Mouse (Mus musculus) heart, adult 9 months (tissue): Measurements from ENCODE around the gene Dcun1d2.
A peak's percentile ranks its signal among the peaks of the same experiment; 100 is the strongest.

Experiments used
- DNase-seq, 2 experiments: peaks; one replicate each; pipeline ENCODE4 v3.0.0; 2022; ENCODE audit warnings: low spot score in 2 of 2

The Dcun1d2 gene

DNA sequence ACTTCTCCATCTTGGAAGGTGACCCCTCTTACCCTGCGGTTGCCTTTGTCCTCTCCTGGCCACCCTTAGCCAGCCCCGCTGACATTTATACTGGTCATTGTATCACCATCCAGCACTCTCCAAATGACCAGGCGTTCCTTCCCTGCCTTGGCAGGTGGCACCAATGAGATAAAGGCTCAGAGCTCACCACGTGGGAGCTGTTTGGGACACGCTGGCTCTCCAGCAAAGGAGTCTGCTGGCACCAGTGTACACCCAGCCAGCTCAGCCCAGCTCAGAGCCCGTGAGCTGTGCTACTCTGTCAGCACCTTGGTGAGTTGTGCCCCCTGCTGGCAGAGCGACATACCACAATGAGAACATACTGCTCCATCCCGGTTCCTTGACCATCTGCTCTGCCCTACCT, 33.9 kb downstream of the Dcun1d2 start, which contains the start of gene Adprhl1:
Gene Adprhl1 (minus strand): TSS at position 144 of the 400 bp plus-strand sequence.
- DNase-seq: peak; percentile 77 to 78

DNA sequence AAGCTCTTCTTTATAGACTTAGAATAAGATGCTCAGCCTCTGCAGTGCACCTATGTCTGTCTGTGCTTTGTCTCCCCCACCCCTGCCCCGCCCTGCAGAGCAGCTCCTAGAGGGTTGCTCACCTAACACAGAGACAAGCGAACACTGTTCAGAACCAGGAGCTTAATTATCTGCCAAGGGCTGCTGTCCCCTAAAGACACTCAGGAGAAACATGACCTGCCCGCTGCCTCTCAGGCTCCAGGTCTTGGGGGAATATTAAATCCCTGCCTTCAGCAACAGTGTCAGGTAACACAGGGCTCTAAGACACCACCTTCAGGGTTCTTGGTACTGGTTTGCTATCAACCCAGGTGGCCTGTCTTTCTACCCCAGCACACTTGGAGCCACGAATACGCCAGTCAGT, 34.5 kb downstream of the Dcun1d2 start:
- no peak for DNase-seq

DNA sequence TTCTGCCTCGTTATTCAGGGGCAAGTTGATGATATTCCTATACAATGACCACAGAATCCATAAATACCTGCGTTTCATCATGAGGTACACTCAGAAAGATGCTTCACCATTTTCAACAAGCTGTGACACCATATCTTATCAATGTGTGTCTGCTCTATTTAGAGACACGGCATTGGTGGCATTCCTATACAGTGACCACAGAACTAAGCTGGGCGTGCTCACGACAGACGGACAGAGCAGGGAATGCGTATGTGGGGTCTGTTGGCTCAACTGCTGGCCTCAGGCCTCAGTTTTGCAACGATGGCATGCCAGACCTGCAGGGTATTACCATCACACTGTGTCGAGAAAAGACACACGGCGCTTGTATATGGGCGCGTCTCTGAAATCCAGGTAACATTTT, 35.1 kb downstream of the Dcun1d2 start:
- peak; percentile 37 to 68 for DNase-seq

DNA sequence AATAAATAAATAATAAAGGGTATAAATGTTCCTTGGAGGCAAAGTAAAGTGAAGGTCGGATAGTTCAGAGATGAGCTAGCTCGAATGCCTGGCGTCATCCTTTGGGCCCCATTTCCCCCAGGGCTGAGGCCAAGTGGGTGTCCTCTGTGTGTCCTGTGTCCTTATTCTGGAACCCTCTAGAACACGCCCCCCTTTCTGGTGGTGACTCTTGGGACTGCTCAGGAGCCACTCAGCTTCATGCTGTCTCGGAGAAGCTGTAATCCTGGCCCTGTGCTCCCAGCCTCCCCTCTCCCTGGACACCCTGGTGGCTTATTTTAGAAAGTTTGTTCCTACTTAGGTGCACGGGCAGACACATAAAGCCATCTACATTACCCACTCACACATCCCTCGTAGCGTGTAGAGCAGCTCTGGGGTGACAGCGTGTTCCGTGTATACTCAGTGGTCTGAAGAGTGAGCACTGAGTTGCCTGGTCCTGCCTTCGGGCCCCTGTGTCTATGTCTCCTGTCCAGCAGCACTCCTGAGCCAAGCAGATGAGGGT, 43.5 kb downstream of the Dcun1d2 start:
- peak in 1 of 2 experiments; percentile 42 for DNase-seq

DNA sequence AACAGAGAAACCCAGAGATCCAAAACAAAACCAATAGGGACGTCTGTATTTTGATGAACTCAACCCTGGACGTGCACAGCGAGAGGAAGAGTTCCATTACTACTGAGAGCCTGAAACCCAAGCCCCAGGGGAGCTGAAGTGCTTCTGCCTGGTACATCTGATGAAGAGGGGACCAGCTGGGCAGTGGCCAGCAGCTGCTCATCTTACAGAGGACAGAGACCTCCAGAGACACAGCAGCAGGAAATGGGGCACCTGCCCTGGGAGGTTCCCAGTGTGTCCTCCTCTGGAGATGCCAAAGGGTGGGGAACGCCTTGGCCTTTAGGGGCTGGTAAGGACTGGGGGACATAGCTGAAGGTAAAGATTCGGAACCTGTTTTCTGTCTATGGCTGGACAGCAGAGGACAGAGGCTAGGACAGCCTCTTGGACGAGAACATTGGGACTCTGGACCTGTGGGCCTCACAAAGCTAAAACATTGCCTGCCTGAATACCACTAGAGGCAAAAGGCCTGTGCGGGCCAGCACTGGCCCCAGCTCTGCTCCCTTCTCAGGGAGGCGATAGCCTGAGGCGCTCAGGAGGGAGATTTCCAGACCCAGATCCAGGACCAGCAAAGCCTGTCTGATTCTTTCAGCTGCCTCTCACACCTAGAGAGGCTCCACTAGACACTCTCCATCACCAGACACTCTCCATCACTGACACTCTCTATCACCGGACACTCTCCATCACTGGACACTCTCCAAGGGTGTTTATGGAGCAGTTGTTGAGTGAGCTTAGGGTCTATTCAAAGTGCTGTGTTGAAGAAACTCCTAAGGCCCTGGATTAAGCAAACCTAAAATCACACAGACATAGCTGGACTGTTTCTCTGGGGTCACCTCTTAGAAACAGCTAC, 44.7 kb downstream of the Dcun1d2 start:
- peak in 1 of 2 experiments; percentile 39 for DNase-seq

- peak; percentile 41 to 77 for DNase-seq
These were observed 47.2 kb downstream of the Dcun1d2 start for GRCm38 (mm10) chr8:13240691-13241090.

GRCm38 (mm10) chr8:13240055-13240454, 47.9 kb downstream of the Dcun1d2 start:
- DNase-seq: no peak

DNA sequence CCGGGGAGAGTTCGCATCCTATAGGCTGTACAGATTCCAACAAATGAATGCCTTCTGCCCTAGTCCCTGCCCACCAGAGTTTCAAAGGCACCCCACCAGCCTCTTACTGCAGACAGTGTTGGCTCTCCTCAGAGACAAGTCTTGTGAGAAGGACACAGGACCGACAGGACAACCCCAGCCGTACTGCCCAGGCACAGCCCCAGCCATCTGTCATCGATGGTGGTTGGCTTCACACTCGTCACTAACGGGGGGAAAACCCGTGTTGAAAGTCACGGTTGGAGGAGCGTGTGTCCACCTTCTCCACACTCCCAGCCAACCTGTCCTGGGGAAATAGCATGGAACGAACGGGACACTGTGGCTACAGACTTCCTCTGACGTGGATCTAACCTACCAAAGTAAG, 53.1 kb downstream of the Dcun1d2 start:
- no peak for DNase-seq

DNA sequence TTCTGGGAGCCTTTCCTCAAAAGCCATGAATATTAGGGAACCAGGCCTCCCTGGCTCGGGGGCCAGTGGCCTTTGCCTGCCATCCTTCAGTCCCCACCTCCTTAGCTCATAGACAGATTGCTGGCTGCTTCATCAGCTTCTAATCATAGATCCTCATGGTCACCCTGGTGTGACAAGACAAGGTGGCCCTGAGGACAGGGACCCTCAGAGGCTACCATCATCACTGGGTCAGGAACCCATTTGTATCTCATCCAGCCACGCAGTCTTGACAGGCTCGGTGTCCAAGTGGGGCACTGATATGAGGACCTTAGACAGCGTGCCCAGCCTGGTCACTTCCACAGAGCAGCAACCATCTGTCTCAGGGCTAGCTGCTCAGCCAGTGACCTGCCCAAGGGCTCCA, 57.5 kb downstream of the Dcun1d2 start:
- DNase-seq: peak; percentile 66 to 72

- no peak for DNase-seq
These were observed 58.1 kb downstream of the Dcun1d2 start for GRCm38 (mm10) chr8:13229802-13230201.

- no peak for DNase-seq
These were observed 58.9 kb downstream of the Dcun1d2 start for GRCm38 (mm10) chr8:13228923-13229610.

- DNase-seq: no peak
These were observed 60.7 kb downstream of the Dcun1d2 start for GRCm38 (mm10) chr8:13227184-13227583.

DNA sequence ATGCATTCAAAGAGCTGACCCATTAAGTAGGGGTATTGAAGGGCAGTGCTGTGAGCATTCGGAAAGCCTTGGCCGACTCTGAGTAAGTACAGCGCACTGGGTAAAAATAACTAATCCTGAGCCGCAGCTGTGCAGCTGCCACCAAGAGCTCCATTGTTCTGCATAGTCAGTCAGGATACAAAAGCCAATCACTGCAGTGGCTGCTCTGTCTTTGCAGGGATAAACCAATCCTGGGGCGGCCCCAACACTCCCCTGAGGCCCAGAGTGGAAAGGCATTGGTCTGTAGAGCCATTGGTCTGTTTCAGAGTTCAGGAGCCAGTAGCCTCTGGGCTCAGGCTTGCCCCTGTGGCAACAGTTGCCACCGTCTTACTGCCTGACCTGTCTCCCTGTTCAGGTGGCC, 61.6 kb downstream of the Dcun1d2 start:
- DNase-seq: no peak

DNA sequence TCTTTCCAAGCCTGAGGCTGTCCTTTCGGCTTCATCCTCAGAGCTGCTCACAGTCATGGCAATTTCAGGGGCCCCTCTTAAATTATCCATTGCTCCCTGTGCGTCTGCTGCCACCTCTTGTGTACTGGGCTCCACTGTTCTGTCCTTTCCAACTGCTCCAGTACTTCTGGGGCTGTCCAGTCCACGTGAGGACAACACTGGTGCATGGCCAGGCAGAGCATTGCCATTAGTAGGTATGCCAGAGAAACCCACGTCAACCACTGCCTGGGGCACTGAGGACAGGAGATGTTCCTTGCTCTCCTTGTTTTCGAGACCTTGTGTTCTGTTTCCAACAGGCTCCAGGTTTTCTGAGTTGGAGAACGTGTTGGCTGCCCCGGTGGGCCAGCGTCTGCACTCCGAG, 63.5 kb downstream of the Dcun1d2 start:
- DNase-seq: no peak

DNA sequence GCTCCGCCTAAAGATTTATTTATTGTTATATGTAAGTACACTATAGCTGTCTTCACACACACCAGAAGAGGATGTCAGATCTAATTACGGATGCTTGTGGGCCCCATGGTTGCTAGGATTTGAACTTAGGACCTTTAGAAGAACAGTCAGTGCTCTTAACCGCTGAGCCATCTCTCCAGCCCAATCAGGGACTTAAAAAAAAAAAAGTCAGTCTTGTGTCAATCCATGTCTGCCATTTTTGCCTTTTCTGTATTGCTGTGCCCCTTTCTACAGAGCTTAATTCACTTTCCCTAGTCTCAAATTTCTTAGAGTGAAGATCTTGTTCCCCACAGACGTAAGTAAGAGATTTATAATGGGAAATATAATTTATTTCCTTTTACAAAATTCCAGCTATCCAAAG, 69.5 kb downstream of the Dcun1d2 start:
- no peak for DNase-seq

DNA sequence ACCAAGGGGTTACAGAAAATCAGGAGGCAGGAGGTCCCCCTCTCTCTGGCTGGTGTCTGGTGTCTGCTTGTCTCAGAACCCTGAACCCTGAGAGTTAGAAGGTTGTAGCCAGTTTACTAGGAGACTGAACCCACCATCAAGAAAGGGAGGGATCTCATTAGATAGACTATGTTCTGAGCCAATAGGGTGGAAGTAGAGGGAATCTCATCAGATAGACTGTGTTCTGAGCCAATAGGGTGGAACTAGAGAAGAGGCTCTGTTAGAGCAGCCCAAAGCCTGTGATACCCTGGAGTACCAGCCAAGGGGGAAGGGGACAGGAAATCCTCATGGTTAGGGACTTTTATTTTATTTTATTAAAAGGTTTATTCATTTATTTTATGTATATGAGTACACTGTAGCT, 69.9 kb downstream of the Dcun1d2 start:
- DNase-seq: no peak

DNA sequence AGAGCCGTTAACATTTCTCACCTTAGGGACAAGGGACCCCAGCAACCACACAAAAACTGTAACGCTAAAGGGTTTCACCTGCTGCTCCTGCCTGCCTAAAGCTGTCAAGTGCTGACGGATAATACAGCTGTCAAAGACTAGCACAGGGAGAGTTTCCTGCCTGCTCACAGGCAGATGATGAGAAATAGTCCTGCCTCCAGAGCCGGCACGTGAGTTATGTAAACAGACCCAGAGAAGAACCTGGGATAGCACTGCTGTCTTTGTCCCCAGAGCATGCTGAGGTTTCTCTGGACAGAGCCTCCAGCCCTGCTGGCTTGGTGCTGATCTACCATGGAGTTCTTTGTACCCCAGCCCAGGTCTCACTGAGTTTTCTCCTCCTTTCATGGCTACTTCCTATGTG, 70.8 kb downstream of the Dcun1d2 start:
- no peak for DNase-seq

DNA sequence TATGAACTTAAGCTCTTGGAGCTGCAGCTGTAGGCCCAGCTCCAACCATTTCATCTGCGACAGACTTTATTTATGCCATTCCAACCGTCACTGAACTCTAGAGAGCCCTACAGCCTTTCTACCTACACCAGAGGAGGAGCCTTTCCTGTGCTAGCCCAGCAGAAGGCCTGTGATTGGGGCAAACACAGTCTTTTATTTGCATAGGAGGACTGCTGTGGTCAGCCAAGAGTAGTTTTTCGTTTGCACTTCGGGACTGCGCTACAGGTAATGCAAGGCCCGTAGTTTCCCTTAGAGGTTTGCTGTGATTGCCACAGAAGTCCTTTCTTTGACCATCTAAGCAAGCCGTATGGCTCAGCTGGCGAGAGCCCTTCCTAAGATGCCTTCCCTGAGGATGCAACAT, 71.5 kb downstream of the Dcun1d2 start:
- no peak for DNase-seq

DNA sequence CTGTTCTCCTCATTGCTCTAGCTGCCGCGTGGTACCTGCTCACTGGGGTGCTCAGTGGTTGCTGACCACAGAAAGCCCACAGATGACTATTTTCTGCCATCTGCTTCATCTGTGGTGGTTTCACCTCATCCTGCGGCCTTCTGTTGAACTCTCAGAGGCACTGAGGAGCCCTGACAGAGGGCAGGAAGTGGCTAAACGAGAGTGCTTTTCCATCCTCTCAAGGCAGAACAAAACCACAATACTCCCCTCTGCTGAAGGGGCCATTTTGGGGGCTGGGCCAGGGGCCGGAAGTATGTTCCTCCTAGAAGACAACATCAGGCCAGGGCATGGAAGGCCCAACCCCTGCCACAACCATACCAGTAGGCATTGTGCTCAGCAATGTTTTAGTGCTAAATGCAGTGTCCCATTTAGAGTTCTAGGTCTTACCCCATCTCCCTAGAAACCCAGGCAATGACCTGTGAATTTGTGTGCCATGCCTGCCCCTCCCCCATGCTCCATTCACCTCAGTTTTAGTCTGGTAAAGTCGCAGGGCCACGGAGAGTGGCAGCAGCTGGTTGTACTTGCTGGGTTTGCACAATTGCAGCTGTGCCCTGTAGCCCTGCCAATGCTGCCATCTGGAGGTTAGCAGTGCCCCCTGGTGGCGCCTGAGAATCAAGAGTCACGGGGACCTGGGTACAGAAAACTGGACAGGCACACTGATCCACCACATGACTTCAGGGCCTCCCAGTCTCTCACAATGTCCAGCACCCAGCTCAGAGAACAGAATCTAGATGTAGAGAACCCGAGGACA, 74.3 kb downstream of the Dcun1d2 start:
- DNase-seq: peak; percentile 79 to 87

- peak; percentile 66 to 69 for DNase-seq
These were observed 78.2 kb downstream of the Dcun1d2 start for GRCm38 (mm10) chr8:13209770-13210169.

GRCm38 (mm10) chr8:13208627-13209355, 79.1 kb downstream of the Dcun1d2 start:
- peak; percentile 49 to 67 for DNase-seq
